Mouse (Mus musculus): ENCODE measurements around the gene Meig1.
"Not testable (repeated sequence)": the region's sequence is repeated elsewhere in the genome, so short reads cannot be mapped to it uniquely, and the experiment has no call there.

Meig1 gene

GRCm38 (mm10) chr2:3422548-3422947 is at the start of gene Meig1:
TSS of gene Meig1 (minus strand) at chr2:3422648.
- in situ Hi-C loops (cut with MboI; ENCODE audit: unreplicated experiment in 2 of 2): loop anchor here (5.0 to 10.0 kb wide), 6 partner anchors 85 to 1462 kb away; partner anchors contain the start of genes Acbd7 (in 1 of the 2), Rpp38 (in 1 of the 2) and Sephs1 (in 1 of the 2)

- in situ Hi-C loops (cut with MboI; ENCODE audit: unreplicated experiment in 2 of 2): no loop called here
Measured at GRCm38 (mm10) chr2:3456590-3456989, 34.1 kb upstream of the Meig1 start.

- in situ Hi-C loops (cut with MboI; ENCODE audit: unreplicated experiment in 2 of 2): no loop called here
Measured at GRCm38 (mm10) chr2:3453096-3453495, 30.6 kb upstream of the Meig1 start.

- in situ Hi-C loops (cut with MboI; ENCODE audit: unreplicated experiment in 2 of 2): no loop called here
Measured at GRCm38 (mm10) chr2:3449431-3449830, 27.0 kb upstream of the Meig1 start.

GRCm38 (mm10) chr2:3445984-3446383 is 23.5 kb upstream of the Meig1 start:
- in situ Hi-C loops (cut with MboI; ENCODE audit: unreplicated experiment in 2 of 2): no loop called here

GRCm38 (mm10) chr2:3444206-3444605 is 21.8 kb upstream of the Meig1 start:
- in situ Hi-C loops (cut with MboI; ENCODE audit: unreplicated experiment in 2 of 2): no loop called here

GRCm38 (mm10) chr2:3437956-3438355 is 15.5 kb upstream of the Meig1 start:
- in situ Hi-C loops (cut with MboI; ENCODE audit: unreplicated experiment in 2 of 2): no loop called here

- in situ Hi-C loops (cut with MboI; ENCODE audit: unreplicated experiment in 2 of 2): no loop called here
Measured at GRCm38 (mm10) chr2:3435369-3436061, 13.1 kb upstream of the Meig1 start.

- in situ Hi-C loops (cut with MboI; ENCODE audit: unreplicated experiment in 2 of 2): no loop called here
Measured at GRCm38 (mm10) chr2:3430956-3431355, 8.5 kb upstream of the Meig1 start.

- in situ Hi-C loops (cut with MboI; ENCODE audit: unreplicated experiment in 2 of 2): loop anchor here (5.0 to 10.0 kb wide), 6 partner anchors 87 to 1460 kb away; partner anchors contain the start of genes Acbd7 (in 1 of the 2), Rpp38 (in 1 of the 2) and Sephs1 (in 1 of the 2)
Measured at GRCm38 (mm10) chr2:3424579-3424910, 2.1 kb upstream of the Meig1 start.

GRCm38 (mm10) chr2:3423841-3424578 is 1.6 kb upstream of the Meig1 start, which contains the start of gene Dclre1c:
TSS of gene Dclre1c (plus strand) at chr2:3424131.
- in situ Hi-C loops (cut with MboI; ENCODE audit: unreplicated experiment in 2 of 2): loop anchor here (5.0 to 10.0 kb wide), 6 partner anchors 87 to 1461 kb away; partner anchors contain the start of genes Acbd7 (in 1 of the 2), Rpp38 (in 1 of the 2) and Sephs1 (in 1 of the 2)

GRCm38 (mm10) chr2:3420157-3420556 is 2.3 kb downstream of the Meig1 start:
- in situ Hi-C loops (cut with MboI; ENCODE audit: unreplicated experiment in 2 of 2): loop anchor here (5.0 to 10.0 kb wide), 6 partner anchors 83 to 1465 kb away; partner anchors contain the start of genes Acbd7 (in 1 of the 2), Rpp38 (in 1 of the 2) and Sephs1 (in 1 of the 2)

- in situ Hi-C loops (cut with MboI; ENCODE audit: unreplicated experiment in 2 of 2): loop anchor here in 1 of 2 experiments (5.0 kb wide), 1 partner anchor 93 kb away; the partner anchor contains the start of genes Cdnf, Gm45902 and Hspa14
Measured at GRCm38 (mm10) chr2:3418883-3419431, 3.5 kb downstream of the Meig1 start.

GRCm38 (mm10) chr2:3415676-3416075 is 6.8 kb downstream of the Meig1 start:
- in situ Hi-C loops (cut with MboI; ENCODE audit: unreplicated experiment in 2 of 2): loop anchor here in 1 of 2 experiments (5.0 kb wide), 1 partner anchor 97 kb away; the partner anchor contains the start of genes Cdnf, Gm45902 and Hspa14

- in situ Hi-C loops (cut with MboI; ENCODE audit: unreplicated experiment in 2 of 2): loop anchor here in 1 of 2 experiments (5.0 kb wide), 1 partner anchor 393 kb away; no protein-coding TSS in a partner anchor
Measured at GRCm38 (mm10) chr2:3414241-3414640, 8.2 kb downstream of the Meig1 start.

- in situ Hi-C loops (cut with MboI; ENCODE audit: unreplicated experiment in 2 of 2): no loop called here
Measured at GRCm38 (mm10) chr2:3407756-3408155, 14.7 kb downstream of the Meig1 start.

GRCm38 (mm10) chr2:3405981-3406380 is 16.5 kb downstream of the Meig1 start:
- in situ Hi-C loops (cut with MboI; ENCODE audit: unreplicated experiment in 2 of 2): no loop called here

- in situ Hi-C loops (cut with MboI; ENCODE audit: unreplicated experiment in 2 of 2): not testable (repeated sequence)
Measured at GRCm38 (mm10) chr2:3397110-3397509, 25.3 kb downstream of the Meig1 start, which contains the start of gene Olah. TSS of gene Olah (minus strand) at chr2:3397210.

GRCm38 (mm10) chr2:3391945-3392344 is 30.5 kb downstream of the Meig1 start:
- in situ Hi-C loops (cut with MboI; ENCODE audit: unreplicated experiment in 2 of 2): no loop called here

- in situ Hi-C loops (cut with MboI; ENCODE audit: unreplicated experiment in 2 of 2): no loop called here
Measured at GRCm38 (mm10) chr2:3387105-3387860, 35.2 kb downstream of the Meig1 start.
